Mouse (Mus musculus) megakaryocyte, embryonic 14.5 days (primary cell): Measurements from ENCODE around the gene Pafah2.

ENCODE experiments used
- FLI1 ChIP-seq: IDR thresholded peaks from 2 replicates; pipeline ENCODE4 v1.6.1; 2012; ENCODE audit warnings: low read length, inconsistent platforms, mixed read lengths
- GATA1 ChIP-seq: IDR thresholded peaks from 3 replicates; pipeline ENCODE4 v1.6.1; 2012; ENCODE audit warnings: mixed read lengths, low read length, inconsistent platforms, borderline replicate concordance

DNA sequence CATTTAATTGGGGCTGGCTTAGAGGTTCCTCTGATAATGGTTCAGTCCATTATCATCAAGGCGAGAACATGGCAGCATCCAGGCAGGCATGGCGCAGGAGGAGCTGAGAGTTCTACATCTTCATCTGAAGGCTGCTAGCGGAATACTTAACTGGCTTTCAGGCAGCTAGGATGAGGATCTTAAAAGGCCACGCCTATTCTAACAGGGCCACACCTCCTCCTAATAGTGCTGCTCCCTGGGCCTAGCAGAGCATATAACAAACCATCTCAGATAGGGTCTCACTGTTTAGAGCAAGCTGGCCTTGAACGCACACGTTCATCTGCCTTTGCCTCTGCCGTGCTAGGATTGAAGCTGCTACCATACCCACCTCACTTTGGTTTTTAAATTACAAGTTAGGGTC is 46.3 kb upstream of the Pafah2 start:
- TF ChIP-seq GATA1 (no peak), FLI1 (no peak)
